Mouse (Mus musculus): ENCODE data around the gene Tmprss4.

DNA sequence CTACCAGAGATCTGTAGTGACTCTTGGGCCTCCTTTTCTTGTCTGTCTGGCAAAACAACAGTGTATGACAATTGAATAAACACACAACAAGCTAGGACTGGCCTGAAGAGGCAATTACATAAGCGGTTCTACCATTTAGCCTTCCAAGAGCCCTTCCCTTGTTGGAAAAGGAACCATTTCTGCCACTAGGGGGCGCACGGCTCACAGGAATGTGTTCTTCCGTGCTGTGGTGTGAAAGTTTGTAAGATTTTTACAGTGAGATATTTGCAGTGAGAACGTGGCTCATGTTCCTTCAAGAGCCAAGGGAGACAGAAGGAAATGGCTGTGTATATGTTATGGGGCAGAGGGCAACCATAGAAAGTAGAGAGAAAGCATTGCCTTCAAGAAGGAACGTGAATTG, 17.7 kb upstream of the Tmprss4 start:
- TF ChIP-seq CTCF (IDR thresholded peaks at IDR 0.05) (peak; percentile 97), EP300 (IDR thresholded peaks at IDR 0.05) (no peak)
